Mouse (Mus musculus) 3T3-L1 (cell line): ENCODE measurements around the gene Mpdu1.

ENCODE experiments used
- DNase-seq: peaks from one replicate; pipeline ENCODE4 v3.0.0-alpha.2; 2015; ENCODE audit warnings: low read depth, low spot score

Mpdu1 gene

DNA sequence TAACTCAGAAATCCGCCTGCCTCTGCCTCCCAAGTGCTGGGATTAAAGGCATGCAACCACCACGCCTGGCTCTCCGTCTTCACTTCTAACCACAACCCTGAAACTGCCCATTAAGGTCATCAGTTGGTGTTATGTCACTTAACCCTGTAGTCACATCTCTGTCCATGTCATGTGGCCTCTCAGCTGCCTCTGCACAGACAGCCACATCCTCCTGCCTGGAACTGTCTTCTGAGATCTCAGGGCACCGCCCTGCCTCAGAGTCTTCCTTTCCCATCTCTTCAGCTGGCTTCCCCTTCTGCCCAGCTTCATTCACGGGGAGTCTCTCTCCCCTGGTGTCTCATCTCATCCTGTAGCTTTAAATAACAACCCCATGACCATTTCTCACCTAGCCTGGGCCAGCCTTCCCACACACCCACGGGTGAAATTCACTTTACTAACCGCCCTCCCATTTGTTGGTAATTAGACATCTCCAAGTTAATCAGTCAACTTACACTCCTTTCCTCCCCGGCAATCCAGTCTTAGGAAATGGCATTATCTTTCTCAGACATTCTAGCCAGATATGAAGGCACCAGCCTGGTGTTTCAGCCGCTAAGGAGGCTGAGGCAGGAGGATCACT lies 29.9 kb upstream of the Mpdu1 start:
- no peak for DNase-seq

DNA sequence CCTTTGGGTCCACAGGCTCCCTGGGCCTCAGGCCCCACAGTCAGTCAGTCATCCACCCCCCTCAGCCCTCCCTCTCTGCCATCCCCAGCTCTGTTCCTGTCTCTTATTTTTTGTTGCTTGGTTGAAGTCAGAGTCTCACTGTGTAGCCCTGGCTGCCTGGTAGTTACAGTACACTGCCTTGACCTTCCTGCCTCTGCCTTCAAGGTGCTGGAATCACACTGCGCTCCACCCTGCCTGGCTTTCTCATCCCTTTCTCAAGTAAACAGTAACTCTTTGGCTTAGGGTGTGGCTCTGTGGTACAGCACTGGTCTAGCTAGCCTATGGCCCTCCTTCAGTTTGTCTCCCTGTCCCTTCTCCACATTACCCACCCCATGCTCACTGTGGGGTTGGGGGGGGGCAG lies 27.4 kb upstream of the Mpdu1 start:
- no peak for DNase-seq

DNA sequence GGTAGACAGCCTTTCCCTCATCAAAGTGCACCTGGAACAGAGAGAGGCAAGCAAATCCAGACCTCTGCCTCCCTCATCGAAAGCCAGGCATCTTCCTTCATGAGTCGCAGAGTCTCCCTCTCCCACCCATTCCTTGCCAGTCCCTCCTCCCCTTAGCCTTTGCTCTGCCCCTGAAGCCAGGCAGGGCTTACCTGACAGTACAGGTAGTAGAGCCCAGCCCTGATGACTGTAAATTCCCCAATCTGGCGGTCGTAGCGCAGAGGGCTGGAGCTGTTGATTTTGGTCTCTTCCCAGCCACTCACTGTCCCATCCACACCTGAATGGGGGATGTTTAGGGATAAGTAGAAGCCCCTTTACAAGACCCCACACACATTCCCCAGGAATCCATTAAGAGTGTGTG lies 24.6 kb upstream of the Mpdu1 start:
- no peak for DNase-seq

DNA sequence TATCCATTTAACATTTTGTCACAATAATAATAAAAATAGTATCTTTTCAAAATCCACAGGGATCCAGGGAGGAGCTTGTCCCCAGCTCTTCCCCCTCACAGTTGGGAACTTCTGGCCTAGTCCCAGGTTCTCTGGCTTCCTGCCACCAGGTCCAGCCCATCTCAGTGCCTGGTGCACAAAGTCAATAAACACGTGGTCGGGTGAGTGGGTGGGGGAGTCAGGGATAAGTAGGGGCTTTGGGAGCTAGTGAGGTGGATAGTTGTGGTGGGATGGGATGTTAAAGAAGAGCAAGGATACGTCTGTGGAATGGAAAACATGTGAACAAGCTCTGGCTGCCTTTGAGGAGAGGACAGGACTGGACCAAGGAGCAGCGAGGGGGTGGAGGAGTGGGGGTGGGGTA lies 23.9 kb upstream of the Mpdu1 start:
- DNase-seq: peak; percentile 59

DNA sequence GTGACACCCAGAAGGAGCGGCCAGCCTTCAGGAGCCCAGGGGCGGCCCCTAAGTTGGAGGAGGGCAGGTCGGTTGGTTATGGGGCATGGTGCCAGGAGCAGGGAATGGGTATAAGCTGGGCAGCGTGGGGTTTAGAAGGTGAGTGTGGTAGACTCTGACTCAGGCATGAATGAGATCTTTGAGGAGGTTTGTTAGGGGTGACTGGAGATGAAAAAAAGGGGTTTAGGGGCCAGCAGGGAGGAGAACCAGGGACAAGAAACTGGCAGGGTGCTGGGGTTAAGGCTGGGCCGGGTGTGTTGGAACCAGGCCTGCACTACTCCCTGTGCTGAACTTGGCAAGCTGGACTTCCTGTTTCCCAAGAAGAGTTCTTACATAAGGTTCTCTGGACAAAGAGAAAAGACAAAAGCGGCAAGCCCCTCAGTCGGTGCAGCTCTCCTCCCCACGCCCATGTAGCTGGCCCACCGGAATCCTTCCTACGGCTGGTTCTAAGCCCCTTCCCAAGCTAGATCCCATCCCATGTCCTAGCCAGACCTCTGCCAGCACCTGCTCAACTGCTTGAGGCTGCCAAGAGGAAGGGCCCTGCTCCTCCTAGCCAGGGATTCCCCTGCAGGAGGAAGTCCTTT lies 23.2 kb upstream of the Mpdu1 start, which contains the start of gene Tnfsf13:
Tnfsf13 (minus strand) TSS at position 259 of the 623 bp plus-strand sequence.
- DNase-seq: peak; percentile 80

DNA sequence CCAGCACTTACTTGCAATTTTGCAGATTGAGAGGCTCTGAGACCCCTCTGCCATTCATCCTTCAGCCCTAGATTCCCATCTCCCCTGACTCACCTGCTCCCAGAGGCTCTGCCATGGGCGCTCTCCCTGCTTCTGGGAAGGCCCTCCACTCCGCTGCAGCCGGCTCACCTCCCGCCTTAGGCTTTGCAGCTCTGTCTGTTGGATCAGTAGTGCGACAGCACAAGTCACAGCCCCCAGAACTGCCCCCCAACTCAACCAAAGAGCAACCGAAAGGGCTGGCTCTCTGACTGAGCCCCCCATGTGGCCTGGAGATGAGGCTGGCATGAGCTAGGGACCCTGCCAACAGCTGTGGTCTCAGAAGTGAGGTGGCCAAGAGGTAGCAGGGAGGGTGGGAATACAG lies 22.5 kb upstream of the Mpdu1 start:
- no peak for DNase-seq

DNA sequence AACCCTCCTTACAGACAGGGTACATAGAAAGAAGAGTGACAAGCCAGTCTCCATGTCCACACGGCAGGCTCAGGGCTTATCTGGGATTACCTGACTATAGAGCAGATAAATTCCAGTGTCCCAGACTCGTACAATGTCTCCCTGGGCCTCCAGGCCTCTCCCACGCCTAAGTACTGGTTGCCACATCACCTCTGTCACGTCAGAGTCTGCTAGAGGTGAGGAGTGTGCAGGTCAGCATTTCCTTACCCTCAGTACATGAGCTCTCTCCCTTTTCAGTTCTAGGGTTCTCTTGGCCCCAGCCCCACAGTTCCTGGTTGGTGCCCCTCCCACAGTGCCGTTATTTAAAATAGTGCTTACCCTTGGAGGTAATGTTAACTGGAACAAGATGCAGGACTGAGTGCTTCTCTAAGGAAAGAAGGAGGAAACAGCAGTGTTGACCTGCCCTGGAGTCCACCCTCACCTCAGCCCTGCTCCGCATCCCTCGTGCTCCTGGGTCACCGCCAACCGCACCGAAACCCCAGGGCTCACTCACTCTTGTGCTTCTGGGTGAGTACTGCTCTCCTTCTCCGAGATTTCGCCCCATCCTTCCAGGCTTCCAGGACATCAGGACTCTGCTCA lies 21.8 kb upstream of the Mpdu1 start:
- DNase-seq: no peak

DNA sequence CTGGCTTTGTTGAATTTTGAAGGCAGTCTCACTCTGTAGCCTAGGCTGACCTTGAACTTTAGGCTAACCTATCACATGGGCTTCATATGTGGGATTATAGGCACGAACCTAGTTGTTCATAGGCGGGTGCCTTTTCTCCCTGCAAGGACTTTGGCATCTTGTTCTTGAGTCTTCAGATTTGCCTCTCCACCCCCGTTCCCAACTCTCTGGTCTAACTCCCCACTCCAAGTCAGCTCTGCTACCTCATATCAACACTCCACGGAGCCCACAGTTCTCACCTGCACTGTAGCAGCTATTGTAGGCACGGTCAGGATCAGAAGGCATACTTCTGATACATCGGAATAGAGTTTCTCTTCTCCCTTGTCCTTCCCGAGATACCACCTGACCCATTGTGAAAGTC lies 21.1 kb upstream of the Mpdu1 start:
- no peak for DNase-seq

DNA sequence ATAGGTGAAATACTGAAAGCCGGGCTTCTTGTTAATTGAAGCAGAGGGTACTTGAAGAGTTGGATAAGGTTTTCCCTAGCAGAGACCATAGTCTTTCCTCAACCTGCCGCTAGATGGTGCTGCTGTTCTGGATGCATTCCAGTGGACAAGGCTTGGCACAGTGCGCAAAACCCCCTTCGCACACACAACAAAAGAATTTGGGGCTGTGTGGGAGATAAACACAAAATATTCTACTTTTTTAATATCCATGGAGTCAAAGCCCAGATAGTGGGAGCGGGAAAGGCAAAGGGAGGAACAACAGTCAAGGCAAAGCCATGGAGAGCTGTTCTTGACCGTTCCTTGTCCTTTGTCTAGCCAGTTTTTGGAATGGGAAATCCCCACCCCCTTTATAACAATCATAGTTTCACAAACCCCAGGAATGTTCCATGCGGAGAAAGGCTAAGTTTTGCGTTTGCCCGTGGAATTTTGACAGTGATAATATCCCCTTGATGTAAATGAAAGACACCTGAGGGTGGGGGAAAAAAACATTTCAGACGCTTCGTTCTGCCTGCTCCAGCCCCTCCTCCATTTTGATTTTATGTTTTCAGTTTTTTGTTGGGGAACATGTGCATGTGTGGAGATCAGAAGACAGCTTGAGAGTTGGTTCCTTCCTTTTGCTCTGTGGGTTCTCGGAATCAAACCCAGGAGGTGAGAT lies 20.5 kb upstream of the Mpdu1 start:
- DNase-seq: peak; percentile 93

DNA sequence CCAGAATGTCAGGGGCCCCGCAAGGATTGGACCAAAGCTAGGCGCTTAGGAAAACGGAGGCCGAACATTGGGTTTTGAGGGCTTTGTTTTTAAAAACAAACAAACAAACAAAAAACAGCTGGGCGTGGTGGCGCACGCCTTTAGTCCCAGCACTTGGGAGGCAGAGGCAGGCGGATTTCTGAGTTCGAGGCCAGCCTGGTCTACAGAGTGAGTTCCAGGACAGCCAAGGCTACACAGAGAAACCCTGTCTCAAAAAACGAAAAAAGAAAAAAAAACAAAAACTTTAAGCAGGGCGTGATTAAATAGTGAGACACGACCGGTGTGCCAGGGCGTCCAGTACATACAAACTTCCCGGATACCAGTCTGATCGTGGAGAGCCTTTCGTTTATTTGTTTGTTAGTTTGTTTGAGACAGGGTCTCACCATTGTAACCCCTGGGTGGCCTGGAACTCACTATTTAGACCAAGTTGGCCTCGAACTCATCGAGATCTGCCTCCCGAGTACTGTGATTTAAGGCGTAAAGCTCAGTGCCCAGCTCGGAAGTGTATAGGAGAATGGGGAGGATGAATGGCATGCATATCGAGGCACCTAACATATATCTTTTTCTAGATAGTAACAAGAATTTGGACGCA lies 19.9 kb upstream of the Mpdu1 start:
- DNase-seq: no peak

DNA sequence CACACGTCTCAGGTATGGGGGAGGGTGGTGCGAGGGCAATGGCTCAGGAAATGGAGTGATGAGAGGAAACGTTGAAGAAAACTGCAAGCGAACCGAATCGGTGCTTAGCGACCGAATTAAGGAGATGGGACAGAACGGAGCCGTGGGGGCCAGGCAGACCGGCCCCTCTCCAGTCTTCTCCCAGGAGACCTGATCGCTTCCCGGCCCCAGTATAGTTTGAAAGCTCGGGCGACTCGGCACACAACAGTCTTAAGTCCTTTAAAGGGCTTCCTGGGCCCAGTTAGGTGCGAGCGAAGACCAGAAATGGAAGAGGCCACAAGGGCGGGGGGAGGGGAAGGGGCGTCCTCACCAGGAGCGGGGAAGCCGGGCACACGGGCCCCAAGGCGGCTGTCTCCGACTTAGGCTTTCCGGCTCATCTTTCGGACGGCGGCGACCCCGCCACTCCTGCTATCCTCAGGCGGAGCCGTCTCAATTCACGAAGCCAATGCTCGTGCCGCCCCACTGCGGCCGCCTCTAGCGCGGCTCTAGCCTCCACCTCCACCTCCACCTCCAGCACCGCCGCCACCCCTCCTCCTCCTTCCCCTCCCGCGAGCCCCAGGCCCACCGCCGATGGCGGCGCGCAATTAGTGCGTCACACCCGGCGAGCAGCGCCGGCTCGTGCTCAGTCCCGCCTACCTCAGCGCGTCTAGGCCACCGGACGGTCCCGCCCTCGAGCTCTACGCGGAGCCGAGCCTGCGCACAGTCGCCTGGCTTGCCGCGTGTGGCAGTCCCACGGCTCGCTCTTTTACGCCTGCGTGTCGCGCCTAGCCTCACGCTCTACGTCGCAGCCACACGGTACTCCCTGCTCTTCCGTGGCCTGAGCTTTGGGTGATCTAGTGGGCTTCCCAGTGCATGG lies 19.1 kb upstream of the Mpdu1 start, which contains the start of gene Senp3:
Senp3 (minus strand) TSS at position 771 of the 895 bp plus-strand sequence.
- DNase-seq: peak; percentile 92

DNA sequence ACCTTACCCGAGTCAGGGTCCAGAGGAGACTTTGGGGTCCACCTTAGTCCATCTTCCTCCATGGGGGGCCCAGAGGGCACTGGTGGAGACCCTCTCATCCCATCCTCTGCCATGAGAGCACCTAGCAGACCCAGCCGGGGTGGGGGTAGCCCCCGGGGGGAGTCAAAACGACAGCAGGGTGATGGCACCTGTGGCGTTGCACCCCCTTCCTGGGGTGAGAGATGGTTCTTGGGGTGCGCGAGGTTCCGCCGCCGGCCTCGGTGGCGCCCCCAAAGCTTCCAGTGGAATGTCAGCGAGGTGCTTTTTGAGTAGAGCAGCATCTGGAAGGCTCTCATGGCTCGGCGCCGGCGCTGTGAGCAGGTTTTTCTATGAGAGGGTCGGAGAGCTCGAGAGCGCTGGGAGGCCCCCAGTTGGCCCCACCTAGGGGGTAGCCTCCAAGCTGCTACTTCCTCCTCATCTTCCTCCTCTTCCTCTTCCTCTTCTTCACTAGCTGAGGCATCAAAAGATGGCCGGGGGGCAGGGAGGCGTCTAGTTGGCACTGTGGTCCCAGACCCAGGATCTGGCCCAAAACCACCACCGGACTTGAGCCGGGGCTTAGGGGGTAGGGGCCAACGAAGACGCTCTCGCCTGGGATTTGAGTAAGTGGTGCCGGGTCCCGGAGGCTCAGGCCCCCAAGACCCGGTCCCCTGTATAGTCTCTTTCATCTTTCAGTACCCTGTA lies 17.9 kb upstream of the Mpdu1 start:
- no peak for DNase-seq

DNA sequence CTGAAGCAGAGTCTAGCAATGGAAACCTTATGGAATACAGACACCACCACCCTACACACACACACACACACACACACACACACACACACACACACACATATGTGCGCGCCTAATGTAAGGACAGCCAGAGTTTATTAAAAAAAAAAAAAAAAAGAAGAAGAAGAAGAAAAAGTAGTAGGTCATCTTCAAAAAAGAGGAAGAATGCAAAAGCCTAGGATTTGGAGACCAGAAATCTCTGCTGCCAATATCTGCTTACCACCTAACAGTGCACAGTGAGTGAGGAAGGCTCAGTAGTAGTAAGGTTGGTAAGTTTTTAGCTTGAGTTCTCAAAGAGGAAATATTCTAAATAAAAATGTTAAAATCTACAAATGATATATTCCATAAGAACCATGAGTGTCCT lies 16.7 kb upstream of the Mpdu1 start:
- no peak for DNase-seq

DNA sequence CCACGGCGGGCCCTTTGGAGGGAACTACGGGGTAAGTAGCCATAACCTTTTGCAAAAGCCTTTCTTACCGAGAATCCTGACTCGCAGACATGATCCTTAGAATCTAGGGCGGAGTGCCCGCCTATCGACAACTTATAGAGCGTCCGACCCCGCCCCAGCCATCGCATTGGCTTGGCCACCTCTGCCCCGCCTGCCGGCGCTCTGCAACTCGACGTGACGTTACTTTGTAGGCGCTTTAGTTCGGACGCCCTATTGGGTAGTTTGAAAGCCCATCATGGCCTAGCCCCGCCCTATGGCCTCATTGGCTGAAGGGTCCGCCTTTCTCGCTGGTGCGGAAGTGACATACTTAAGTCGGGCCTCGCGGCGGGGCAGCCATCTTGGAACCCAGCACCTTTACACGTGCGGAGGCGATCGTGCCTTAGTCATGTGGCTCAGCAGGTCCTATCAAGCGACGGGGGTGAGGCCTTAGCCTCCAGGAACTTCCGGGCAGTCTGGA lies 9.8 kb upstream of the Mpdu1 start, which contains the start of gene Eif4a1:
Eif4a1 (minus strand) TSS at position 213 of the 496 bp plus-strand sequence.
- DNase-seq: peak; percentile 100

DNA sequence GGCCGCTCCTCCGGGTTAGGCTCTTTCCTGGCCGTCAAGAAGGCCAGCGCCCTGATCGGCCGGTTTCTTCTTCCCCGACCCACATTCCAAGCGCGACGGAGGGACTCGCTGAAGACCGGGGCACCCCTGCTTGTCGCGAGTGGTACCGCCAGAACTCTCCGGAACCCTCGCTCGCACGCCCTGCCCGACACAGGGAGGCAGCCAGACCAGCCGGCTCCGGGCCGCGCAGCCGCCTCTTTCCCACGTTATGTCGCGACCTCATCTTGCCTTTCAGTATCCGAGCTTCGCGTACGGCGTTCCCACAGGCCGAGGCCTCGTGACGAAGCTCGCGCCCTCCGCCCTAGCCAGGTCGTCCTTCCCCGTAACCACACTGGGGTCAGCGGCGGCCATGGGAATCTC lies 9.3 kb upstream of the Mpdu1 start:
- no peak for DNase-seq

DNA sequence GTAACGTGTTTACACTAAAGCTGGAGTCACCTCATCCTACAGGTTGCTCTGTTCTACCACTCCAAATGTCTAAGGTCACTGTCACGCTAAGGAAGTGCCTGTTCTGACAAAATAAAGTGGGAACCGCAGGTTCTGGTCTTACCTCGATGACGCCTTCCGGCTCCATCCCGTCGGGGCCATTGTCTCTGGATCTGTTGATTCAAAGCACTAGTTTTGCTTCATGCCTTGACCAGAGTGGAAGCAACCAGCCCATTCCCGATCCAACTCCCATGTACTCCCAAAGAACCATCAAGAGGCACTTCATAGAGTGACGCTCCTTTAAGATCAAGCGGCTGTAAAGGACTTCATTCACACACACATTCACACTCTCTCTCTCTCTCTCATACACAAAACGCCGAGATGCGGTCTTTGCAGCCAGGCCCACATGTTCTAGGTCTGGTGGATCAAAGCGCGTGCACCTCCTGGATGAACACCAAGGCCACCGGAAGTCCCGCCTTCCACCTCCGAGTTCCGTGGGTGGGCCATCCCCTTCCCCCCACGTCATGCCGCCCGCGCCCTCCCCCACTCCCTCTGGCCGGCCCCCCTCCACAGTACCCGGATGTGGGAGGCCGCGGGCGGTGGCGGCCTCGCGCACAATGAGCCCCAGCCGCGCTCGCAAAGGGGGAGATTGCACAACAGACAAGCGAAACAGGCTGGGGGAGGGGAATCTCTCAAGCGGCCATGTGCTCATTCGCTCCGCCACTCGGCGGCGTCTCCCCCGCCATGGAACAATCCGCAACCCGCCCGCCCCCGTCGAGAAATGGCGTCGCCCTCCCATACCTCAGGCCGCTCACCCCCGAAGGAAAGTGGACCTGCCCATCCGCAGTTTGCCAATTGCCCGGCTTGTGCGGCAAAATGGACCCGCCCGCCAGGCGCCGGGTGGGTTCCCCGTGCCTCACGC lies 8.6 kb upstream of the Mpdu1 start:
- peak; percentile 95 for DNase-seq

DNA sequence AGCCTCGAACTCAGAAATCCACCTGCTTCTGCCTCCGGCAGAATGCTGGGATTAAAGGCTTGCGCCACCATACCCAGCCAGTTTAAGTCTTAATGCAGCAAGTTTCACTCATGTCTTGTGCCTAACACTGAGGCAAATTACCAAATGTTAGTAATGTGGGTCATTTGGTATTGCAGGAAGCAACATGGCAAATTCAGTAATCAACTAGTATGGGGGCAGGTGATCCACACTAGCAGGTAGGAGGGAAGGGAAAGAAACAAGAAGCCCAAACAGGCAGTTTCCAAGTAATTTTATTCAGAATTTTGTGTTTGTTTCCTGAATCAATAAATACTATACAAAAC lies 4.2 kb upstream of the Mpdu1 start:
- no peak for DNase-seq

DNA sequence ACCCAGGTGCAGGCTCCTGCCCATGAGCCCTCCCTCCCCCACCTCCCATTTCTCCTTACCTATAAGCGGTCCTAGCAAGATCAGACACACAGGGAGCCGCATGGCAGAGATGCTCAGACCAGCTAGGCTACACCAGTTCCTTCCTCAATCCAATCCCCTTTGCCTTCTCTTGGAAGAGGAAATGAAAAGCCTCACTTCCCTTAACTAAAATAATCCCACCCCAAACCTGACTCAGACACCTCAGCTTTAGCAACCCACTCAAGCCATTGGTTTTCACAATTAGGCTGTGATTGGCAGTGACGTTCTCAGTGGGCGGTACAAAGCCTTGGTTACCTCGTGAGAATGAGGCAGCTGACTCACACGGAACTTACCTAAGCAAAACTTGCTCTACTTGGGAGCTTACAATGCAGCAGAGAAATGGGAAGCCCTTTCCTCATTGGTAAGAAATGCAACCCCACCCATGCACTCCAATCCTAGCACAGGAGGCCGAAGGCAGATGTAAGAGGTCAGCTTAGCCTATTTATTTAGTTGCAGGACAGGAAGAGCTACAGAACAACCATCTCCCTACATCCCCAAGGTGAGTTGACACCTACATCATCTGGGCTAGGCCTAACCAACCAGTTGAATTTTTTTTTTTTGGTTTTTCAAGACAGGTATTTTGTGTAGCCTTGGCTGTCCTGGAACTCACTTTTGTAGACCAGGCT lies 3.7 kb upstream of the Mpdu1 start, which contains the start of gene Cd68:
Cd68 (minus strand) TSS at position 193 of the 704 bp plus-strand sequence.
- peak; percentile 88 for DNase-seq
